In the genomic region with DNA sequence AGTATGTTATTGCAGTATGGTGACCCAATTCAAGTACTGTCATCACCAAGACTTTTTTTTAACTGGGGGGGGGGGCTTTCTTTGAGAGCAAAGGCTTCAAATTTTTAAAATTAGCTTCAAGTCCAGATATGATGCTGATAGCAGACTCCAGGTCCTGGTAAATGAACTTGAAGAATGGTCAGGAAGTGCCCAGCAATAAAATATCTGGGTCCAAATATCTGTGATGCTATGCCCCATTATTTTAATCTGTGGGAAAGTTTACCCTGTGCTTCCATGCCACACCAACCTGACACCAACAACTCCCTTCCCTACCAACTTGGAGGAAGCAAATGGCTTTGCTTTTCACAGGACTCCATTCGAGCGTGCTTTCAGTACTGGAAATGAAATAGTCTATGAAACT, we compare ENCODE assay signal across 19 mouse cellular contexts. TPM values are rescaled to one million over a fixed set of nuclear protein-coding genes. Genes with fewer than 3 reads are reported as not detected.
DNase-seq lines count a peak whose midpoint lies in the region; ATAC-seq and TF ChIP-seq lines count a peak whose summit lies in the region.
"Had no signal": no experiment of that assay in that cellular context is flagged by ENCODE, and none has a peak within 500 bp of the region (broad histone marks: within the 10 kb centered on the region; RNA-seq: fewer than 3 reads in every experiment).

No protein-coding gene starts in this region.

- H3K79me2 ChIP-seq in myocyte (ENCODE audit: control insufficient read depth, insufficient read depth): no peaks in the 10 kb centered on the region

- H3ac ChIP-seq in myocyte (ENCODE audit: control insufficient read depth, insufficient read length): no peak overlapping the region

- H3K9ac ChIP-seq in midbrain, embryonic 11.5 days (ENCODE audit: low read length): peak overlapping the region; percentile 46
- no peak overlapping the region for H3K9ac ChIP-seq in midbrain, embryonic 16.5 days (ENCODE audit: low read depth, low read length)
- H3K9ac ChIP-seq in hindbrain, embryonic 14.5 days: peak overlapping the region; percentile 25; the same call in 1 of the 2 replicates
- H3K9ac ChIP-seq: intestine, embryonic 15.5 days; limb, embryonic 15.5 days had no signal

- peak; percentile 87 for DNase-seq in midbrain, embryonic 11.5 days (ENCODE audit: low spot score, missing footprints)
- DNase-seq in hindbrain, embryonic 14.5 days (ENCODE audit: low spot score): no peak
- no peak for DNase-seq in gastrocnemius, adult 18-20 months (ENCODE audit: low spot score)
- no peak for DNase-seq in layer of hippocampus, adult 11-12 months (ENCODE audit: low spot score)
- DNase-seq in left cerebral cortex, postnatal 4 days: no peak
- DNase-seq: cerebellum, adult 11-12 months; heart, adult 2 months; lung, adult 2 months; right cerebral cortex, postnatal 4 days had no signal

- peaks cover 66% of the 10 kb centered on the region for H3K27me3 ChIP-seq in midbrain, embryonic 11.5 days (ENCODE audit: control insufficient read depth, insufficient read depth, low read length)
- H3K27me3 ChIP-seq in midbrain, embryonic 16.5 days (ENCODE audit: control insufficient read depth, insufficient read depth, low read depth, low read length): peaks cover 56% of the 10 kb centered on the region
- H3K27me3 ChIP-seq in hindbrain, embryonic 14.5 days (ENCODE audit: control insufficient read depth, insufficient read depth, low read length): peaks cover 75% of the 10 kb centered on the region
- no peaks in the 10 kb centered on the region for H3K27me3 ChIP-seq in myocyte (ENCODE audit: control insufficient read depth, insufficient read depth, insufficient read length)

- no peak for ATAC-seq in midbrain, embryonic 11.5 days (ENCODE audit: low FRiP score)
- no peak for ATAC-seq in midbrain, embryonic 16.5 days
- ATAC-seq in hindbrain, embryonic 14.5 days (ENCODE audit: low FRiP score): no peak
- ATAC-seq: forebrain, embryonic 14.5 days; intestine, embryonic 15.5 days had no signal

- TF ChIP-seq POLR2A in myocyte (IDR thresholded peaks at IDR 0.05; ENCODE audit: insufficient read length, low read depth): no peak

- peaks cover 25% of the 10 kb centered on the region for H3K4me1 ChIP-seq in midbrain, embryonic 11.5 days (ENCODE audit: control insufficient read depth, insufficient read depth, low read length)
- peaks cover 5% of the 10 kb centered on the region; the same call in 1 of the 2 replicates for H3K4me1 ChIP-seq in midbrain, embryonic 16.5 days (ENCODE audit: control insufficient read depth, insufficient read depth, low read length)
- no peaks in the 10 kb centered on the region; the same call in 1 of the 2 replicates for H3K4me1 ChIP-seq in hindbrain, embryonic 14.5 days (replicated peaks; ENCODE audit: control insufficient read depth, insufficient read depth, low read length)

- peak overlapping the region; percentile 72 for H3K4me2 ChIP-seq in midbrain, embryonic 11.5 days
- no peak overlapping the region for H3K4me2 ChIP-seq in midbrain, embryonic 16.5 days (ENCODE audit: low read length)
- peak overlapping the region; percentile 71 for H3K4me2 ChIP-seq in hindbrain, embryonic 14.5 days (replicated peaks)
- H3K4me2 ChIP-seq in myocyte (ENCODE audit: low read depth): peak overlapping the region; percentile 80
- H3K4me2 ChIP-seq: intestine, embryonic 15.5 days had no signal

- H3K9me3 ChIP-seq in midbrain, embryonic 11.5 days (ENCODE audit: control insufficient read depth, low read length): no peaks in the 10 kb centered on the region
- H3K9me3 ChIP-seq in midbrain, embryonic 16.5 days (replicated peaks; ENCODE audit: control insufficient read depth, low read length, poor library complexity, severe bottlenecking): no peaks in the 10 kb centered on the region
- no peaks in the 10 kb centered on the region for H3K9me3 ChIP-seq in hindbrain, embryonic 14.5 days (ENCODE audit: control insufficient read depth, low read length)
- H3K9me3 ChIP-seq: intestine, embryonic 15.5 days; limb, embryonic 15.5 days had no signal

- H3K36me3 ChIP-seq in midbrain, embryonic 11.5 days (ENCODE audit: control insufficient read depth, insufficient read depth, low read length): no peaks in the 10 kb centered on the region; the same call in 1 of the 2 replicates
- no peaks in the 10 kb centered on the region for H3K36me3 ChIP-seq in midbrain, embryonic 16.5 days (ENCODE audit: control insufficient read depth, insufficient read depth, low read length)
- H3K36me3 ChIP-seq in hindbrain, embryonic 14.5 days (replicated peaks; ENCODE audit: control insufficient read depth, insufficient read depth): no peaks in the 10 kb centered on the region
- no peaks in the 10 kb centered on the region for H3K36me3 ChIP-seq in myocyte (ENCODE audit: control insufficient read depth, insufficient read depth)
- H3K36me3 ChIP-seq: intestine, embryonic 15.5 days; limb, embryonic 15.5 days had no signal

- 3% methylated on average over 2 of the region's 2 CpGs for WGBS in midbrain, embryonic 11.5 days
- WGBS in midbrain, embryonic 16.5 days: 7% methylated on average over 2 of the region's 2 CpGs
- 4% methylated on average over 2 of the region's 2 CpGs for WGBS in hindbrain, embryonic 14.5 days

- 0 out of 2 replicates have a peak overlapping the region, but pooled peaks have one; percentile 11 for H3K27ac ChIP-seq in midbrain, embryonic 11.5 days (ENCODE audit: low read depth, low read length)
- H3K27ac ChIP-seq in midbrain, embryonic 16.5 days (ENCODE audit: low read length): no peak overlapping the region
- H3K27ac ChIP-seq in hindbrain, embryonic 14.5 days: peak overlapping the region; percentile 1; the same call in 1 of the 2 replicates
- H3K27ac ChIP-seq: heart, adult 2 months; intestine, embryonic 15.5 days; limb, embryonic 15.5 days; macrophage had no signal

- peak overlapping the region; percentile 71 for H3K4me3 ChIP-seq in midbrain, embryonic 11.5 days (ENCODE audit: low read depth, low read length)
- H3K4me3 ChIP-seq in midbrain, embryonic 16.5 days (ENCODE audit: low read depth, low read length): no peak overlapping the region
- peak overlapping the region; percentile 39 for H3K4me3 ChIP-seq in hindbrain, embryonic 14.5 days (replicated peaks; ENCODE audit: low read length)
- peak overlapping the region; percentile 57 for H3K4me3 ChIP-seq in myocyte
- H3K4me3 ChIP-seq: heart, adult 2 months; intestine, embryonic 15.5 days had no signal

- intact Hi-C loops in left cerebral cortex, postnatal 4 days (cut with DNase I): no loop called here

TF ChIP-seq in myocyte, 11 proteins besides CTCF, POLR2A, EP300 and RAD21:
- no peak for TF ChIP-seq POLR2AphosphoS2 (IDR thresholded peaks at IDR 0.05; ENCODE audit: insufficient read length, low read depth)
- no peak for TF ChIP-seq CEBPB (IDR thresholded peaks at IDR 0.05; ENCODE audit: insufficient read depth, poor library complexity, severe bottlenecking)
- no peak for TF ChIP-seq REST (IDR thresholded peaks at IDR 0.05; ENCODE audit: insufficient read depth, insufficient read length)
- no peak for TF ChIP-seq SRF (IDR thresholded peaks at IDR 0.05; ENCODE audit: control insufficient read depth, insufficient read length, low read depth)
- no peak for TF ChIP-seq MYOG (IDR thresholded peaks at IDR 0.05; ENCODE audit: control insufficient read depth in 1 of 3, insufficient read depth in 1 of 3, insufficient read length in 2 of 3, low read depth in 2 of 3)
- no peak for TF ChIP-seq MYOD1 (IDR thresholded peaks at IDR 0.05; ENCODE audit: control insufficient read depth in 1 of 3, insufficient read length in 2 of 3, low read depth in 2 of 3)
- no peak for TF ChIP-seq TCF12 (IDR thresholded peaks at IDR 0.05; ENCODE audit: insufficient read depth, poor library complexity, severe bottlenecking)
- TF ChIP-seq TCF3 (IDR thresholded peaks at IDR 0.05; ENCODE audit: insufficient read length, low read depth): no peak
- TF ChIP-seq MAX (IDR thresholded peaks at IDR 0.05; ENCODE audit: low read depth): no peak
- TF ChIP-seq E2F4 (IDR thresholded peaks at IDR 0.05; ENCODE audit: insufficient read depth): no peak
- TF ChIP-seq USF1 (IDR thresholded peaks at IDR 0.05; ENCODE audit: low read depth): no peak
TF ChIP-seq in myocyte: peak in this region for 0.

RNA-seq across cellular contexts. Expression of a gene that starts 8.6 kb away (rescaled TPM):
- 38.1 and 41.5 TPM in 2 replicates for polyA plus RNA-seq in midbrain, embryonic 11.5 days (2014; fragmentation: Nextera tagmentation; extraction: Ambion mirVana)
- 7.2 and 8.4 TPM in 2 replicates for polyA plus RNA-seq in midbrain, embryonic 16.5 days (2015; fragmentation: Nextera tagmentation; extraction: Ambion mirVana)
- 7.9 and 8.2 TPM in 2 replicates for polyA plus RNA-seq in hindbrain, embryonic 14.5 days (2014; fragmentation: Nextera tagmentation; extraction: Ambion mirVana)
- 0.10 TPM for polyA plus RNA-seq in myocyte (2012; fragmentation: generic; extraction: Trizol)
- under 1 TPM; 0.07 to 0.50 TPM for total RNA-seq in gastrocnemius, adult 18-20 months (2021)
- total RNA-seq in left cerebral cortex, postnatal 4 days (2021): not detected
- total RNA-seq: adrenal gland, adult 18-20 months; heart, adult 2 months; layer of hippocampus, adult 8-10 months; left cerebral cortex, adult 8-10 months had no signal
- polyA plus RNA-seq: cortical plate, adult 2 months; intestine, embryonic 15.5 days; lung, adult 2 months; macrophage had no signal
